In the genomic region with DNA sequence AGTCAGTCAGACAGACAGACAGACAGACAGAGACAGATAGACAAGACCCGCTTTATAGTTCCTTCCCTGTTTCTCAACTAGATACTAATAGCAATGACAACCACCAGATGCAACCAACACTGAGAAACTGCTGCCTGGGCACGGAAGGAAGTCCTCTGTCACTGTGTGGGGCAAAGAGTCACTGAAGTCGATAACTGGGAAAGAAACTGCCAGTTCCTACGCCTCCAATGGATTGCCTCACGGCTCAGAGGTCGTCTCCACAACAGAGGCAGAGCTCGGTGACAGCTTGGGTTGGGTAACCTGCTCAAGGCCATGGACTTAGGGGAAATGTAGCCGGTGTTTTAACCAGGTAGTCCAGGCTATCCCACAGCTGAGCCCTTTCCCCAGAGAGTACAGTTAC, we compare ENCODE assay signal across 17 mouse cellular contexts. TPM values are rescaled to one million over a fixed set of nuclear protein-coding genes. Genes with fewer than 3 reads are reported as not detected.
A peak's percentile ranks its signal among the peaks of the same experiment; 100 is the strongest.
DNase-seq lines count a peak whose midpoint lies in the region; ATAC-seq and TF ChIP-seq lines count a peak whose summit lies in the region.
"Had no signal": no experiment of that assay in that cellular context is flagged by ENCODE, and none has a peak within 500 bp of the region (broad histone marks: within the 10 kb centered on the region; RNA-seq: fewer than 3 reads in every experiment).

No protein-coding gene starts in this region.

- WGBS in intestine, postnatal 0 days: 34% methylated on average over 8 of the region's 8 CpGs

- no peaks in the 10 kb centered on the region for H3K9me3 ChIP-seq in intestine, postnatal 0 days (ENCODE audit: control insufficient read depth)
- H3K9me3 ChIP-seq: embryonic facial prominence, embryonic 13.5 days; forebrain, embryonic 10.5 days; limb, embryonic 12.5 days; midbrain, embryonic 15.5 days had no signal

- no peak for TF ChIP-seq CTCF in intestine, postnatal 0 days (IDR thresholded peaks at IDR 0.05; ENCODE audit: low read depth)

- H3K9ac ChIP-seq in intestine, postnatal 0 days (ENCODE audit: low read depth, low read length): no peak overlapping the region
- H3K9ac ChIP-seq: embryonic facial prominence, embryonic 13.5 days; limb, embryonic 12.5 days; midbrain, embryonic 15.5 days had no signal

- H3K36me3 ChIP-seq in intestine, postnatal 0 days (ENCODE audit: control insufficient read depth, insufficient read depth): peaks cover 19% of the 10 kb centered on the region; the same call in 1 of the 2 replicates
- H3K36me3 ChIP-seq: midbrain, embryonic 15.5 days had no signal

- peak overlapping the region; percentile 43; the same call in 1 of the 2 replicates for H3K4me2 ChIP-seq in intestine, postnatal 0 days (replicated peaks; ENCODE audit: low read depth)
- H3K4me2 ChIP-seq: embryonic facial prominence, embryonic 13.5 days; limb, embryonic 12.5 days; midbrain, embryonic 15.5 days had no signal

- H3K4me3 ChIP-seq in intestine, postnatal 0 days (ENCODE audit: low read depth, low read length): no peak overlapping the region
- H3K4me3 ChIP-seq: embryonic facial prominence, embryonic 13.5 days; forebrain, embryonic 10.5 days; limb, embryonic 12.5 days; midbrain, embryonic 15.5 days had no signal

- peak overlapping the region; percentile 93 for H3K27ac ChIP-seq in intestine, postnatal 0 days (ENCODE audit: low read depth, low read length)
- H3K27ac ChIP-seq: embryonic facial prominence, embryonic 13.5 days; limb, embryonic 12.5 days; macrophage; midbrain, embryonic 15.5 days had no signal

- ATAC-seq in common myeloid progenitor, adult 5-6 weeks (replicated peaks; ENCODE audit: low read depth, poor library complexity, severe bottlenecking): 0 out of 2 replicates have a peak, but pooled peaks have one; percentile 20
- peak; percentile 77 for ATAC-seq in intestine, postnatal 0 days
- peak; percentile 82 for ATAC-seq in megakaryocyte progenitor cell, adult 5-6 weeks (replicated peaks; ENCODE audit: poor library complexity)
- ATAC-seq in cerebellum, adult (ENCODE audit: insufficient number of reproducible peaks, low FRiP score, low TSS enrichment): no peak
- ATAC-seq: CD4-positive, CD25-positive, alpha-beta regulatory T cell, adult 4 months; midbrain, embryonic 15.5 days had no signal

- DNase-seq in kidney, adult 9 months: peak; percentile 46
- DNase-seq in kidney, adult 11 months: no peak
- DNase-seq in left cerebral cortex, adult 9 months (ENCODE audit: low spot score in 2 of 2): no peak
- DNase-seq: cerebellum, adult 11-12 months; thymus, adult 18-20 months had no signal

- H3K4me1 ChIP-seq in intestine, postnatal 0 days (replicated peaks; ENCODE audit: control insufficient read depth, insufficient read depth, low read length): peaks cover 45% of the 10 kb centered on the region
- H3K4me1 ChIP-seq: midbrain, embryonic 15.5 days had no signal

- H3K27me3 ChIP-seq in intestine, postnatal 0 days (replicated peaks; ENCODE audit: control insufficient read depth, insufficient read depth, low read length): no peaks in the 10 kb centered on the region
- H3K27me3 ChIP-seq: embryonic facial prominence, embryonic 13.5 days; limb, embryonic 12.5 days; midbrain, embryonic 15.5 days had no signal

RNA-seq across cellular contexts. Expression of a gene that starts 12.1 kb away (rescaled TPM):
- total RNA-seq in common myeloid progenitor, adult 5-6 weeks (2017): 6.4 and 11.6 TPM in 2 replicates
- 39.7 and 45.5 TPM in 2 replicates for polyA plus RNA-seq in intestine, postnatal 0 days (2015; fragmentation: Nextera tagmentation; extraction: Ambion mirVana)
- 19.2 and 20.9 TPM in 2 replicates for total RNA-seq in megakaryocyte progenitor cell, adult 5-6 weeks (2015)
- 10.0 and 17.0 TPM in 2 replicates for total RNA-seq in megakaryocyte progenitor cell, adult 5-6 weeks (2017)

RNA-seq across cellular contexts. Expression of a gene that starts 17.5 kb away (rescaled TPM):
- total RNA-seq in common myeloid progenitor, adult 5-6 weeks (2017): not detected in 2 replicates
- polyA plus RNA-seq in intestine, postnatal 0 days (2015; fragmentation: Nextera tagmentation; extraction: Ambion mirVana): 0.18 TPM in 2 replicates
- total RNA-seq in megakaryocyte progenitor cell, adult 5-6 weeks (2015): not detected in 2 replicates
- not detected in 2 replicates for total RNA-seq in megakaryocyte progenitor cell, adult 5-6 weeks (2017)
- total RNA-seq: hematopoietic stem cell, adult 5-6 weeks; MEL had no signal
- polyA plus RNA-seq: CD4-positive, CD25-positive, alpha-beta regulatory T cell, adult 4 months; forebrain, embryonic 10.5 days; limb, embryonic 12.5 days; macrophage had no signal
